Mouse (Mus musculus): ENCODE data around the gene Sap30bp. TPM values are rescaled to one million over a fixed set of nuclear protein-coding genes. Genes with fewer than 3 reads are reported as not detected.

The Sap30bp gene
- total RNA-seq, 2 experiments from 2014 or later, result 45.3 to 54.0 TPM

DNA sequence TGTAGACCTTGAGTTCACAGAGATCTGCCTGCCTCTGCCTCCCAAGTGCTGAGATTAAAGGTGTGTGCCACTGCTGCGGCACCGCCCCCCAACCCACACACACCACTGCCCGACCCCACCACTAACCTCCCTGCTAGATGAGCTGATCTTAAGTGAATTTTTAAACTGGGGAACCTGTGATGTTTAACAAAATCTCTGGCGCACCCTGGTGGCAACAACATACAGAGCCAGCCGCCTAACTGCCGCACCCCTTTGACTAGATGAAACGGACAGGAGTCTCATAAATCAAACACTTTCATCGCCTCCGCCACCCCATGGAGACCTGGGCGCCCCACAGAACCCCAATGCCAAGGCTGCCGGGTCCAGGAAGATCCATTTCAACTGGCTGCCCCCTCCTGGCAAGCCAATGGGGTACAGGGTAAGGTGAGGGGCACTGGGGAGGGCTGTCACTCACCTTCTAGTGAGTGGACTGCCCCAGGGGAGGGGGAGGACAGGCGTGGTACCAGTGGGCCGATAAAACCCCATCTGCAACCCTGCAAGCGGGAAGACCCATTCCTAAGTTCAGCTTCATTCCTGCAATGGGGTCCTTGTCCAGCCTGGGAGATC is 66.6 kb downstream of the Sap30bp start:
- peak; percentile 66 to 79 for DNase-seq (ENCODE audit: low spot score in 2 of 2)

GRCm38 (mm10) chr11:116000607-116001006 is 67.5 kb downstream of the Sap30bp start:
- DNase-seq (ENCODE audit: low spot score in 2 of 2), result no peak

DNA sequence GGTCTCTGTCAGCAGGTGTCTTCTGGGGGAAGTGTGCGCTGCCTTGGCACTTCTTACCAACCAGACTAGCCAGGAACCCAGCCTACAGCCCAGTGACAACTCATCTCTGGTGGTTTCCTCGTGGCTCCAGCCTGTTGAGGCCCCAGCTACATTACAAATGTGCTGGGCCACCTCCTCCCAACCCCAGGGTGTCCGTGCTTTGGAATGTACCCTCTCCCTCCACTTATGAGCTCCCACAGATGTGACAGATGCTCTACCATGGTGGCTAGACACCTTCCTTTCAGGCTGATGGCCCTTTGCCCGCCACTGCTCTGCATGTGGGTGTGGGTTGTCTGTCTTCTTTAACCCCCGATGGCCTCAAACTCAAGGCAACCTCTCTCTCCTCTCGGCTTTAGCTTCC is 68.6 kb downstream of the Sap30bp start:
- DNase-seq (ENCODE audit: low spot score in 2 of 2), result no peak

DNA sequence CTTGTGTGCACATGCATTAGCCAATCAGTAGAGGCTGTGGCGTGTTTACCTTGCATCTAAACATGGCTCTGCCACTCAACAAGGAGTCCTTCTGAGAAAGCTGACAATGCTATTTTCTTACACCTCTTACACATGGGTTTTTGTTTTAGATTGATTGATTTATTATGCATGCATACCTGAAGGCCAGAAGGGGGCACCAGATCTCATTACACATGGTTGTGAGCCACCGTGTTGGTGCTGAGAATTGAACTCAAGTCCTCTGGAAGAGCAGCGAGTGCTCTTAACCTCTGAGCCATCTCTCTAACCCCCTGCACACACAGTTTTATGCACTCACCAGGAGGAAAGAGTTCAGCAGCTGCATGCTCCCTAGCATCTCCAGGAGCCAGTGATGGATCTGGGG is 69.8 kb downstream of the Sap30bp start:
- DNase-seq (ENCODE audit: low spot score in 2 of 2), result no peak

DNA sequence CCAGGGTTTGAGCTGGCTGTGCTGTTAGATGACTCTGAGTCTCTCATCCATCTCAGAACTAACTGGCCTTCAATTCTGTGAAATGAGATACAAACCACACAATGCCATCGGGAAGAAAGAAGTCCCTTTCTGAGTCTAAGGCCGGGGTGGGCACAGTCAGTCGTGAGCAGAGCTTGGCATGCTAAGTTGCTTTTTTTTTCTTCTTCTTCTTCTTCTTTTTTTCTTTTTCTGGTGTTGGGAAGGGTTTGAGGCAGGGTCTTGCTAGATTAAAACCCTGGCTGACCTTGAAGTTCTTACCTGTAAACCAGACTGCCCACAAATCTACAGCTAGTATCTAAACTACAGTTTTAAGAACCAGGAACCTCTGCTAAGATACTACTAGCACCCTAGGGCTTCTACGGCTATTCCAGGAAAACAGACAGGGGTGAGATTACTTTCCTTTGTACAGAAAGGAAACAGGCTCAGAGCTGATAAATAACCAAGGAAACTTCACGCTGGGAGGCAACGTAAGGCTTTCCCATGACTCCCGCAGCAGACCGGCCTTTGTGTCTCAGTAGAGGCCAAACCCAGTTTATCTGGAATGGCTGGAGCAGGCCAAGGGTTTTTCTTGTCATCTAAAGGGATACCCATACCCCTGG is 71.2 kb downstream of the Sap30bp start:
- no peak for DNase-seq (ENCODE audit: low spot score in 2 of 2)

DNA sequence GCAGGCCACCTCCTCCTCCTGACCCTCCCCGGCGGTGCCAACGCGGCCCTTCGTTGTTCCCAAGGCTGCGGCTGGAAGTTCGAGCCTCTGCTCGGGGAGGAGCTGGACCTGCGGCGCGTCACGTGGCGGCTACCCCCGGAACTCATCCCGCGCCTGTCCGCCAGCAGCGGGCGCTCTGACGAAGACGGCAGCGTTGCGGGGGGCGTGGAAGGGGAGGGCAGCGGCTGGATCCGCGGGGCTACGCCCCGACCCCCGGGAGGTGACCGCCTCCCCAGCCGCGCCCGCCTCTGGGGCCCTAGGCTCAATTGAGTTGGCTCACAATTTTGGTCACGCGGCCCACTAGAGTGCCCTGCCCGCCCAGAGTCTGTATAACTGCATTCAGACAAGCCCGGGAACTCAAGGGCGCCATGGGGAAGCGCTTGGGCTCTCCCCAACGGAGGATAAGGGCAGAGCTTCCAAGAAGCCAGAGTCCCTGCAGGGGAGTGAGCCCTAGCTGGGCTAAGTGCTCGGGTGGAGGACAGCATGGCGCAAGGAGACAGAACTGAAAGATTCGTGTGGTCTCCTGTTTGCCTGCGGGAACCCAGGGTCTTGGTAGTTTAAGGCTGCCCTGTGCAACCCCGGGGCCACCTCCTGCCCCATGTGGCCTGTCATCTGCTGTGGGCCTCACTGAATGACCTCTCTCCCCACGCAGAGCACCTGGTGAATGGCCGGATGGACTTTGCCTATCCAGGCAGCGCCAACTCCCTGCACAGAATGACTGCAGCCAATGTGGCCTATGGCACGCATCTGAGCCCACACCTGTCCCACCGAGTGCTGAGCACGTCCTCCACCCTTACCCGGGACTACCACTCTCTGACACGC is 72.0 kb downstream of the Sap30bp start:
- DNase-seq (ENCODE audit: low spot score in 2 of 2), result peak; percentile 60 to 63

- DNase-seq (ENCODE audit: low spot score in 2 of 2), result no peak
These were observed 72.8 kb downstream of the Sap30bp start for GRCm38 (mm10) chr11:116005701-116006419.

GRCm38 (mm10) chr11:116007095-116007850 is 74.2 kb downstream of the Sap30bp start:
- no peak for DNase-seq (ENCODE audit: low spot score in 2 of 2)

DNA sequence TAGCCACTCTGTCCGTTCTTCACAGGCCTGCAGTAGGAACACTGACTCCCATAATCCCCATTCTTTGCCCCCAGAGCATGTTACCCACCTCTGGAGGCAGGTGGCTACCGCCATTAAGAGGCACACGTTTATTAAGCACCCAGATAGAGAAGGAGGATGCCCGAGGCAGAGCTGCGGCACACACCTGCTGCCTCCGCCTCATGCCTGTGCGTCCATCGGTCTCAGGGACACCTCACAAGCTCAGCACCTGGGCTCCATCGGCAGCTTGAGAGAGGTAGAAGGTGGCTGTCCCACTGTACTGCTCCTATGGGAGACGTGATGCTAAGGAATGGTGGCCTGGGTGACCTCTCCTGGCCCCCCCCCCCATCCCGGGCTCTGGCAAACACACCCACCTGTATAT is 75.3 kb downstream of the Sap30bp start:
- no peak for DNase-seq (ENCODE audit: low spot score in 2 of 2)

DNA sequence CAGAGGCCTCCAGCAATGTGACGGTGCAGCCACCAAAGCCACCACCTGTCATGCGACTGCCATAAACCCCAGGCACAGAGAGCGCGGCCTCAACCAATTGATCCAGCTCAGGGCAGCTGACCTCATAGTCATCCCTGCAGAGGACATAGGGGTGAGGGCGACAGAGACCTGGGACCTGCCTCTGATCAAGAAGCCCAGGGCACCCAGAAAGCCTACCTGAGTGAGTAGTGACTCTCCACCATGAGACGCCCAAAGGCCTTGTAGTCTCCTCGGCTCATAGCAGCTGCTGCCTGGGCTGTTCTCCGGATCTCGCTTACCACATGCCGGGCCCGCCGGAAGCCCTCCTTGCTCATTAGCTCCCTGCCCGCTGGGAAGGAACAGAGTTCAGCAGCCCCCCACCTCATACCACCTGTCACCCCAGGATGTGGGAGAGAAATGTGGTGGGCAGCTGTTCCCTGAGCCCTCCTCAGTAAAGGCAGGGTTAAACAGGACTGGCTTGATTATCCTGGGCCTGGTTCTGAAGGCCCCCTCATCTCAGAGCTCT is 75.8 kb downstream of the Sap30bp start:
- no peak for DNase-seq (ENCODE audit: low spot score in 2 of 2)

DNA sequence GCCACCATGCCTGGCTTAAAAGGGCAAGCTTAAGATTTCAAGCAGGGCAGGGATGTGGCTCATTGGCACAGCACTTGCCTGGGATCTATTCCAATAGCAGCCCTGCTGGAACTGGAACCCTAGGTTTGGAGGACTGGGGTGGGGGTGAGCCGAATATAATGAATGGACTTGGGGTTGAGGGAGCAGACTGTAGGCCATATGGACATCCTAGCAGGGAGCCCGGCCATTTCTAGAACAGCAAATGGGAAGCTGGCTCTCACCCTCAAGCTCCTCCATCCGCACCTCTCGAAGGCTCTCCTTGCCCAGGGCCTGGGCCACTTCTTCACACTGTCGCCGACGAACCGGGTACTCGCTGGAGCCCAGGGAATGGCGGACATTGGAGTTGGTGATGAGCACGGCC is 76.6 kb downstream of the Sap30bp start:
- no peak for DNase-seq (ENCODE audit: low spot score in 2 of 2)

DNA sequence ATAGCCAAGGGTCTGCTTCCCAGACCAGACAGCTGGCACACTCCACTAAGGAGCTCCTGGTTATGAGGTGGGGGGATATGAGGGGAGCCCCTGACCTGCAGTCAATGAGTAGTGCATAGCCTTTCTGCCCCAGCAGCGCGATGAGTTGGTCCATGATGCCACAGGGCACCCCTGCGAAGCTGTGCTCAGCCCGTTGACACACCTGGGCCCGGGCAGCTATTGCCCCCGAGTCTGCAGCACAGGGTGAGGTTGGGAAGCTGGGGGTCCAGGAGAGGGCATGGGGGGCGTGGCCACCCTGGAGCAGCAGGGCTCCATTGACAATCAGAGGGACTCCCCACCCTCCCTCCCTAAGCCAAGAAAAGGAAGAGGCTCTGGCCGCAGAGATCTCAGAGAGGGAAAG is 77.1 kb downstream of the Sap30bp start:
- DNase-seq (ENCODE audit: low spot score in 2 of 2), result no peak

DNA sequence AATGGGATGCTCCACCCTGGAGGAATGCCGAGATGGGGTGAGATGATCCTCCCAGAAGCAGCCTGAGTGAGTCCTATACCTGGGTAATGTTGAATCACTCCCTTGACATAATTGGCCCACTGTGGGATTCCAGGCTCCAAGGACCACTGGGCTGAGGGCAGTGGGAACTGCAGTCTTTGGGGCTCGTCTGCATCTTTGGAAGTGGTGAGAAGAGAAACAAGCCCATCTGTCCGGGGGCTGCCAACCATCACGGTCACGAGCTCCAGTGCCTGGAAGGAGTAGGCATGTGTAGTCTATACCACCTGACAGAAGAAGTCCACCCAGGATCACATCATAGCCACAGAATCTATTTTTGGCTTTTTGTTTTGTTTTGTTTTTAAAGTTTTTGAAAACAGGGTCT is 77.9 kb downstream of the Sap30bp start:
- DNase-seq (ENCODE audit: low spot score in 2 of 2), result no peak

GRCm38 (mm10) chr11:116011529-116012261 is 78.6 kb downstream of the Sap30bp start:
- no peak for DNase-seq (ENCODE audit: low spot score in 2 of 2)

DNA sequence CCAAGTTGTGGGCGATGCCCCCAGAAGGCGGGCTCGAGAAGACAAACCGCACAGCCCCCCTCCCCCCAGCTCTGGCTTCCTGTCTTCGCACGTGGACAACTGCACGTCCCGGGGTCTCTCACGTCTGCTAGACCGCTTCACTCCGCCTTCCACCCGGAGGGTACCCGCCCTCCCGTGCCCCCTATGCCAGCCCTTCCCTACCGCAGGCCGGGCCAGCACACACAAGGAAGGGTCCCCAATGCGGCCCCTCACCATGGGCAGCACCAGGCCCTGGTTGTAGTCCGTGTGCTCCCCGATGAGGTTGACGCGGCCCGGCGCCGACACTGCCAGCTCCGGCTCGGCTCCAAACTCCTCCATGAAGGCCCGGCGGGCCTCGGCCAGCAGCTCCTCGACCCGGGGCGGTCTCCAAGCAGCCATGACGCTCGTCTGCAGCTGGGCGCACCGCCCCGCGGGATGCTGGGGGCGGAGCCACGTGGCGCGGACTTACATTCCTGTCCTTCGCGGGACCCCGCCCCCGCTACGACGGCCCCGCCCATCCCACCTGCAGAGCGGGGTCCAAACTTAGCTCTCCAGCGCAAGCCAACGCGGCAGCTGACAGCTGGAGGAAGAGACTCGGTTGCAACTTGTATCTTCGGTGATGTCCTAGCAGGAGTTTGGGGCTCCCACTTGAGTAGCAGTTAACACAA is 79.3 kb downstream of the Sap30bp start, which contains the start of gene Galk1:
Gene Galk1 (minus strand): TSS at position 458 of the 686 bp plus-strand sequence.
- peak; percentile 75 to 87 for DNase-seq (ENCODE audit: low spot score in 2 of 2)

GRCm38 (mm10) chr11:116014821-116015220 is 81.7 kb downstream of the Sap30bp start:
- DNase-seq (ENCODE audit: low spot score in 2 of 2), result no peak
